Mouse (Mus musculus) lung, postnatal 10 days (tissue): ENCODE measurements at regions not wholly inside any gene's neighbourhood (a gene's known extent, or its start where the extent isn't known, plus 50 kb on each side); places are given as distances from the start of the nearest gene placed in this dataset.
"Not testable (repeated sequence)": the region's sequence is repeated elsewhere in the genome, so short reads cannot be mapped to it uniquely, and the experiment has no call there.

Experiments
- DNase-seq: peaks from one replicate; pipeline ENCODE4 v3.0.0; 2021

DNA sequence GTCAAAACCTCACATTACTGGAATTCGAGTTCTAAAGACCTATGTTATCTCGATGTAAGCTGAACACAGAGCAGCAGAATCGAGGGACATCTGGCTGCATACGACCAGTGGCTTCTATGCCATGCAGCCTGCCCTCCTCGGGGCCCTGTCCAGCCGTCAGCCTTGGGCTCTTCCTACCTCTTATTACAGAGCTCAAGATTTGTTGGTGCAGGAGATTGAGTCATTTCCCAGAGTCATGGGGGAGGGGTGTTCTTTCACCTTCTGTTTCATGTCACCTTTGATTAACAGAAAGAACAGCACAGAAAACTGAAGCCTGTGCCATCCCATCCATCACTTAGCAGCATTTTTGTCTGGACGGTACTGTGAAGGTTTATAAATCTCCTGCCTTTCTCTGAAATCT lies 52.1 kb downstream of the Sst start:
- no peak for DNase-seq

GRCm38 (mm10) chr16:23838114-23838513 lies 52.6 kb downstream of the Sst start:
- no peak for DNase-seq

DNA sequence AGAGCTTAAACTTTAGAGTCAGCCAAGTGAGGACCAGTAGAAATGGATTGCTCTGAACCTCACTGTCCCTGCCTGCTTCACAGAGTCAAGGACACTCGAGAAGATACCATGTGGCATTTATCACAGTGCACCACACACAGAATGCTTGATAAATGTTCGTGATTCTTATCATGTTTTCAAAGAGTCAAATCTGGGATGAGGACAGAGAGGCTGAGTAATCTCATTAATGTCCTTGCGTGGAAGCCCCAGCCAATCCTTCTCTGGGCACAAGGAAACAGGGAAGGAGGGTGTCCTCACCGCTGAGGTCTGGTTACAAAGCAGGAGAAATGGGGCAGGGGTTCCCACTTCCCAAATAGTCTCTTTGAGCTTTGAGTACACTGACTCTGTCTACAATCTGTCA lies 55.8 kb downstream of the Sst start:
- DNase-seq: no peak

- peak; percentile 4 for DNase-seq
Observed at GRCm38 (mm10) chr16:23833603-23834002, 57.2 kb downstream of the Sst start.

DNA sequence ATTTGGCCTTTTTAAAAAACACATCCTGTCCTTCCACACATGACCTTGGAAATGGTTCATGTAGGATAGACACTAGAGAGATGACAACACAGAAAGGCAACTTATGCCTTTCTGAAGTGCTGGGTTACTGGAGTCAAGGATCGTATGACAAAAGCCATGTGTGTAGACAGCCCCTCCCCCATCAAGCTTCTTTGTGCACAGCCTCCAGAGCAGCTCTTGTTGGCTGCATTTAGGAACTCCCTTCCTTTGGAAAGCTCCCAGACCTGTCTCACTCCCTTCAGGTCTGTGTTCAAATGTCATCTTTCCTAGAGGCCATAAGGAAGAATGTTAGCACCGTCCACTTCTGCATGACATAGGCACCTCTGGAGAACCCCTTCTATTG lies 57.7 kb downstream of the Sst start:
- peak; percentile 2 for DNase-seq

DNA sequence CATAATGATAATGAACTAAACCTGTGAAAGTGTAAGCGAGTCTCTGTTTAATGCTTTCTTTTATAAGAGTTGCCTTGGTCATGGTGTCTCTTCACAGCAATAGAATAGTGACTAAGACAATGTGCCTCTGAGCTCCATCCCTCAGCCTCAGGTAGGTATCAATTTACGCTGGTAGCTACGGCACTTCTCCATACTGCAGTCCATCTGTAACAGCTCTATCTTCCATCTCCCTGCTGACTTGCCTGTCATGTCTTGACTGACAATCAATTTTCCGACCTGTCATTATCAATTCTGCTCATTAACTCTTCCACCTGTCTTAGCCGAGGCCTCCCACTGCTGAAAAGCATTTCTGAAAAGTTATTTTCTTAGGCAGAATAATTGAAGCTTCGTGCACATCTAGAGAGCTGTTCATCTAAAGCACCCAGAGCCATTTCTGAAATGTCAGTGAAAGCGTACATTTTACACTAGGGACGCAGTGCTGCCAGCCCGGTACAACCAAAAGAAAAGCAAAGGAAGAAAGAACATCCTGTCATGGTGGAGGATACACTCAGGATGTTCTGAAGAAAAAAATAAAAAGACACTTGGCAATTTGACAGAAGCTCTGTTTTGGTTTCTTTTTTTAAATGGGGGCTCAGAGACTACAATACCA lies 58.2 kb downstream of the Sst start:
- DNase-seq: no peak

DNA sequence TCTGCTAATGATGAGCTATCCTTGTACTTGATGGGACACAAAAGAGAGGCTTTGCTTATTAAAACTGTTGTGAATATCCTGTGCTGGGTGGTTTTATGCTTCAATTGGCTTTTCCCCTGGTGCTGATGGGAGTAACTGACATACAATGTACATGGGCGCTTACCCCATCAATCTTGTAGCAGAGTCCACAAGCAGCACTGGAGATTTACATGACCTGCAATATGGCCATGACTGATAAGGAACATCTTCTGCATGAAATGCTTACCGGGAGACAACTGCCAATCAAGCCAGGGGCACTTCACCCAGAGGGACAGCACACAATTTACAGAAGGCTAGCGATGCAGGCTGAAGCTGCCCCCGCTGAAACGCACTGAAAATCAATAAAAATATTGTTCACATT lies 65.1 kb downstream of the Sst start:
- no peak for DNase-seq

GRCm38 (mm10) chr16:23785216-23785615 lies 105.5 kb downstream of the Sst start:
- no peak for DNase-seq

GRCm38 (mm10) chr16:23784021-23784897 lies 106.5 kb downstream of the Sst start:
- DNase-seq: no peak

DNA sequence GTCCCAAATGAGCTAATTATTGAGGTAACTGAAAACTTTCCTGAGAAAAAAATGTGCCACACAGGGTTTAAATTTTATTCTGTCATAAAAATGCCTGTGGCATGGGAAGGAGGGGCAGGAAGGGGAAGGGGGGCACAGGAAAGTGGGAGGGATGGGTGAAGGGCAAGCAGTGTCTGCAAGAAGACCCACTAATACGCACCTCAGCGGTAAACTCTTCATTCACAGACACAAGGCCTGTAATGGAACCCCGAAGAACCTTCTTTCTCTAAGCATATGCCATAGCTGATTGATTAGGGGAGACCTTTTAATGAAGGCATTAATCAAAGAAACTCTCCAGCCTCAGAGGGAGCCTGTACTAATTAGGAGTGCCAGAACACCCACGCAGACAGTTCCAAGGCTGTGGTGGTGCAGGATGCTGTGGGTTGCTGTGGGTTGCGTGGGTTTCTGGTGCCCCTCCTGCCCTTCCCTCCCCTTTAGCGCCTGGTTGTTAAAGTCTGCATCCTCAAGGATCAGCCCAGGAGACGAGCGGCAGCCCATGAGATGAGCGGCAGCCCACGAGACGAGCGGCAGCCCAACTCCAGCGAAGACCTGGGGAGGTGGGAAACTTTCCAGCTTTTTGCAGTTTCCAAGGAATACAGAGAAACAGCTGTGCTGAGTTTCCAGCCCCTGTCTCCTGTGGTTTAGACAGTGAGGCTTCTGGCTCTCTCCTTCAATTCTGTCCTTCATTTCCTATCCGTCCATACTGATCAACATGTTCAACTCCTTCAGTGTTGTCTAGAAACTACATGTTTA lies 110.1 kb downstream of the Sst start:
- peak; percentile 10 for DNase-seq

GRCm38 (mm10) chr16:23777894-23778293 lies 112.9 kb downstream of the Sst start:
- DNase-seq: no peak

DNA sequence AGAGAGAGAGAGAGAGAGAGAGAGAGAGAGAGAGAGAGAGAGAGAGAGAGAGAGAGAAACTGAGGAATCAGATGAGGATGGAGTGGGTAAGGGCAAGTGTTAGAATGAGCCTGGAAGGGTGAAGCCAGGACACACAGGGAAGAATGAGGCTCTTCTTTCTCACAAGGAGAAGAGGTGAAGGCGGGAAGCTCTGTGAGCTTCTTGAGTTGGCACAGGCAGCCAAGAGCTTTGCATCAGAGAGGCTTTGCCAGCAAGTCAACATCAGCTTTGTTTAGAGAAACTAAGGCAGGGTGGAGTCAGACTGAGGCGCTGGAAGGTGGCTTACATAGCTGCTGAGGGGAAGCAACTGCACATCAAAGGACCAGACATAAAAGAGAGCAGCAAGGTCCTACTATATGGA lies 113.7 kb downstream of the Sst start:
- no peak for DNase-seq

- DNase-seq: no peak
Observed at GRCm38 (mm10) chr16:23776501-23776900, 114.3 kb downstream of the Sst start.

DNA sequence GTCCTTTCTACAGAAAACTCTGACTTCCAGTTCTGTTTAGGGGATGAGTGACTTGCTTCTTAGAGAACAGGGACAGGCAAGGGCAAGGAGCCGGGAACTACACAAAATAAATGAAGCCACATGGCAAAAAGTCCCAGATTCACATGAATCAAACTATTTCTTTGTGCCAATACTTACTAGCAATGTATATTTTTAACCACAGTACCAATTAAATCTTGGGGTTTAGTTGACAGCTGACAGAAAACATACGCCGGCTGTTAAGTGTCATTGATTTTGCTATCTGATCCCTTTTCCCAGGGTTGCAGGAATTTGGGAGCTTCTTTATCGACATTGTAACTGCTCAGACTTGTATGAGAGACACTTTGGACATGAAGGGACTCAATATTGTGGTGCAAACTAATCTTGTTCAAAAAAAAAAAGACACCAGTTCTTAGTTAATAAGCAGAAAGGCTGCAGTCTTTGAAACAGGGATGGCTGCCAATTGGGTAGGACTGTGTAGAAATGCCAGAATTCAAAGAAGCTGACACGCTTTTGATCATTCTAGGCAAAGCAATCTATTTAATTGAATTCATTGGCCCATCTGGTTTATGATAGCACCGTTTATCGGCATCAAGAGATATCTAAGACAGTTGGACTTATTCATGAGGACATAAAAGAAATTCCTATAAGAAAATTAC lies 132.5 kb downstream of the Sst start:
- DNase-seq: no peak

DNA sequence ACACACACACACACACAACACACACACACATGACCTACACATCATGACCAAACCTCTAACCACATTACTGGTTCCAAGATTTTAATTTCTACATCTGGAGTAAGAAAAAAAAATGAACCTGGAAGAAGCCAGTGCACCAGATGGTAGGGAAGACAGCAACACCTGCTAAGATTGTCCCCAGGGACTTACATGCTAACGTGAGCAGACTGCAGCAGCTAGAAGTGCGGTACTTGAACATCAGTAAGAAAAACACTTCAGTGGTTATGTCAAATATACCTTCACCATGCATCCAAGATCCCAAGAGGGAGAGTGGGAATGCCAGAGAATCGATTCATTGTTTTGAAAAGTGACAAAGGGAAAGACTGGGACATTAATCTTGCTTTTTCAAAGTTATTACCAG lies 153.7 kb downstream of the Sst start:
- no peak for DNase-seq

- DNase-seq: no peak
Observed at GRCm38 (mm10) chr16:23735722-23736121, 155.0 kb downstream of the Sst start.

- no peak for DNase-seq
Observed at GRCm38 (mm10) chr16:23726562-23726961, 164.2 kb downstream of the Sst start.

GRCm38 (mm10) chr16:23721745-23722144 lies 169.0 kb downstream of the Sst start:
- no peak for DNase-seq

DNA sequence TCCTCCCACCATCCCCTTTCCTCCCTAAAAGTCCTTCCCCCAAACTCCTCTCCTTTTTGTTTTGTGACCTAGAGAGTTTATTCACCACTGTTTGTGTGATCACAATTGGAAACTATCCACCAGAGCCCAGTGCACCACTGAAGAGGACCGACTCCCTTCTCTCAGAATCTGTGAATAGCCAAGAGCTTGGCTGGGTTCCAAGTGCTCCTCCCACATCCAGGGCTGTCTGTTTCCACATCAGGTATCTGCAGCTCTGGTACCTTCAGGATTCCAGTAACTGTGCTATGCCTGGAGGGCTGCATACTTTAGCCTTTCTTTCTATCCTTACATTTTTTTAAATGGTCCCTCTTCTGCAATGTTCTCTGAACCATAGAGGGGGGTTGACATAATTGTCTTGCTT lies 180.5 kb upstream of the Masp1 start:
- DNase-seq: peak; percentile 3

DNA sequence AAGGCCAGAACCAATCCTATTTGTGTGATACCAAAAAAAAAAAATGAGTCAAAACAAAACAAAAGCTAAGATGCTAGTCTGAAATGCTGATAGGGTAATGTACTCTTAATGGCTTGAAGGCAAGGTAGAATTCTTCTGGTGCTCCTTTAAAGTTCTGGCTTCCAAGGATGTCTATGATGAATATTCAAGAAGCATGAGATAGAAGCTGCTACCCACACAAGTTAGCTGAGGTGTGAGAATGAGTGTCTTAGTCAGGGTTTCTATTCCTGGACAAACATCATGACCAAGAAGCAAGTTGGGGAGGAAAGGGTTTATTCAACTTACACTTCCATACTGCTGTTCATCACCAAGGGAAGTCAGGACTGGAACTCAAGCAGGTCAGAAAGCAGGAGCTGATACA lies 173.6 kb upstream of the Masp1 start:
- not testable (repeated sequence) for DNase-seq

DNA sequence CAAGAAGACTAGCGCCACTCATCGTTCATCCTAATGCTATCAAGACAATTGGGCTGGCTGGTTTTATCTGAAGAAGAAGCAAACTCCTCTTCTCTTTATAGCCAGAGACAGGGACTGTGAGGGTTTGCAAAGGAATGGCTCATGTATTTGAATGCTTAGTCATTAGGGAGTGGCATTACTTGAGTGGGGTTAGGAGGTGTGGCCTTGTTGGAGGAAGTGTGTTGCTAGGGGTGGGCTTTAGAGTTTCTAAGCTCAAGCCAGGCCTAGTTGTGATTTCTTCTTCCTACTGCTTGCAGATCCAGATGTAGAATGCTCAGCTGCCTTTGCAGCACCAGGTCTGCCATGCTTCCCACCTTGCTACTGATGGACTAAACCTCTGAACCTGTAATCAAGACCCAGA lies 169.4 kb upstream of the Masp1 start:
- DNase-seq: no peak

- no peak for DNase-seq
Observed at GRCm38 (mm10) chr16:23686783-23687182, 166.2 kb upstream of the Masp1 start.

- no peak for DNase-seq
Observed at GRCm38 (mm10) chr16:23680434-23680833, 159.8 kb upstream of the Masp1 start.
